Mouse (Mus musculus): ENCODE results near the gene Rbm20.

DNA sequence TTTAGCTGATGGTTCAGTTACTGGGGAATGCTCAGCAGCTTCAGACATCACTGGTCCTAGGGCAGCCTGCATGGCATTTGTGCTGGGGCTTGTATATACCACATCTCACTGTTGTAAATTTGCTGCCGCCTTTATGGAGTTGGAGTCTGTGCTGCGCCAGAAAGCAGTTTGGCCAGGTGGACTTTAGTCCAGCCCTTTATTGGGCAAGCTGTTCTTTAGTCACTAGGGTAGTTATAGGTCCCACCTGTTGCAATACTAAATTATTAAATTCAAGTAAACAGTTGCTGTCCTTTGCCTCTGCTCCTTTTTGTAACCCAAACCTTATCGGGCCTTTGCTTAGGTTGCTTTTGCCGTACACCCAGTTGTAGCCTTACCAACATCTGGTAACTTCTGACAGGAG, 237.8 kb downstream of the Rbm20 start:
- no peak for TF ChIP-seq CTCF (IDR thresholded peaks at IDR 0.05; ENCODE audit: insufficient read depth, low read length)
- TF ChIP-seq POLR2A (IDR thresholded peaks at IDR 0.05; ENCODE audit: borderline replicate concordance, extremely low read depth, low read depth, low read length), result no peak

All from lung, adult 2 months (tissue).